Mouse (Mus musculus) R1 (cell line): ENCODE measurements around the gene Cdc42.

Experiments
- DNase-seq: peaks from one replicate; pipeline ENCODE4 v3.0.0-alpha.2; 2018; ENCODE audit warnings: low read depth, low spot score

The Cdc42 gene

DNA sequence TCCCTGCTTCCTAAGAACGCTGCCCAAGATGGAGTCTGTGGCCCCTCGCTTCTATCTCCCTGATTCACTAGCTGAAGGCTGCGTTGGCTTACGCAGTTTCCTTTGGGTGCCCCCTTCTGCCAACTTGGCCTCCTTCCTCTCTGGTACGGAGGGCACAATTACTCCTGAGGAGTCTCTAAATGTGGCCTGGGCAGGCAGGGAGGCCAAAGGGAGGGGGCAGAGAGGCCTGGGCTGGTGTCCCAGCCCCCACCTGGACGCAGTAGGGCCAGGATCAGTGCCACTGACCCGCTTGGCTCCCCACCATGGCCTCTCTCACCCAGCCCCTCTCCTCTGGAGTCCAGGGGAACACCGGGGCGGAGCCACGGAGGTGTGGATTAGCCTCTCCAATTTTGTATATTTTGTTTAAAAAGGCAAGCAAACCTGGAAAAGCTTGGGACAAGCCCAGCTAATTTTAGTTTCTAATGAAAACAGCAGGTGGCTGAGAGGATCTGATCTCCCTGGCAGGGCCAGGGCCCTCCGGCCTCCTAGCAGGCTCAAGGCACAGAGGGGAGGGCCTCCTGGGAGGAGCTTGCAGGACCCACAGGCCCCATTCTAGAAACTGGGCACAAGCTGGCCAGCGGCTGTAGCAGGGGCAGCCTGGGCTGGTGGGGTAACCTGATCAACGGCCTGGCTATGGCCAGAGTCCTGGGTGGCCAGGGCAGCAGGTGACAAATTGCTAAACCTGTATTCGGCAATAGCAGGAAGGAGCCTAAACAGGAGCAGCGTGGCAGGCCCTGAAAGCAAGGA lies 71.5 kb downstream of the Cdc42 start:
- no peak for DNase-seq

DNA sequence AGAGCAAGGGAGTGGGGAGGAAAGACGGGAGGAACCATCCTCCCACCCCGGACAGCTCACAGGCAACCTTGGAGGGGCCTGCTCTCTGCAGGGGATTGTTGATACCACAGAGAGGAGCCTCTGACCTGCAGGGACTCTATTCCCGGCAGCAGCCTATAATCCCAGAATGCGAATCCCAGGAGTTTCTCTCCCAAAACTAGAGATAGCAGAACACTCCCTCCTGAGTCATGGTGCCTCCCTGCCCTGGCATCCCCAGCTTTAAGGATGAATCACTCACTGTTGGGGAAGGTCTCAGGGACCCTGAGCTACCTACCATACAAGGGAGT lies 74.2 kb downstream of the Cdc42 start:
- no peak for DNase-seq

DNA sequence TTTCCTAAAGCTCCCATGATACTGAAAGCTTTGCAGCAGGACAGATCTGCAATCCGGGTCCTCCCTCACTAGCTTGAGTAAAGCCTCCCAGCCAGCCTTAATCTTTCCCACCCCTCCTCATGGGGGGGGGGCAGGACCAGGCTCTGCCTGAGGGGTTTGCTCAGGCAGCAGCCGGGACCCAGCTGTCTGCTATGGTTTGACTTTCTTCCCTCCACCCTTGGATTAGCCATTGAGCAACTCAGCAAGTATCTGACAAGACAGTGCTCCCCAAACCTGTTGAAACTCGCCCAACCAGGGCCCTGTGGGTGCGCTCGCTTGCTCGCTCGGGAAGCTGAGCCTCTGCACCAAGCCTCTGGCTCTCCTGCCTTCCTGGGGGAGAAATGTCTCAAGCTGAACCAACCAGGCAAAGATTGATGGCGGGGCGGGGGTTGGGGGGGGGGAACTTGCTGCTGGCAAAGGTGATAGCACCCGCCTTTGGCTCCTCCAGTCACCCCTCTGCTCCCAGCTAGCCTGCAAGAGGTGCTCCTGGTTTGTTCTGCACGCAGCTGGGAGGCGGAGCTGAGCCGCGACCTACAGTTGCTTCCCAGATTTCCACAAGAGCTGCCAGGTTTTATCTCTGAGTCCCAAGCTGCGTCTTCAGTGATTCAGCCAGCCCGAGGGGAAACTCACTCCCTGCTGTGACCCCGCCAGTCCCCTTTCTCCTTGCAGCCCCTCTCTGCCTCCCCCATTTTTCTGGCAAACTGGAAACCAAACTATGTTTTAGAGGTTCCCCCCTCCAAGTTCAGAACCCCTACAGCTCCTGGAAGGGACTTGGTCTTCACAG lies 74.7 kb downstream of the Cdc42 start:
- DNase-seq = no peak

DNA sequence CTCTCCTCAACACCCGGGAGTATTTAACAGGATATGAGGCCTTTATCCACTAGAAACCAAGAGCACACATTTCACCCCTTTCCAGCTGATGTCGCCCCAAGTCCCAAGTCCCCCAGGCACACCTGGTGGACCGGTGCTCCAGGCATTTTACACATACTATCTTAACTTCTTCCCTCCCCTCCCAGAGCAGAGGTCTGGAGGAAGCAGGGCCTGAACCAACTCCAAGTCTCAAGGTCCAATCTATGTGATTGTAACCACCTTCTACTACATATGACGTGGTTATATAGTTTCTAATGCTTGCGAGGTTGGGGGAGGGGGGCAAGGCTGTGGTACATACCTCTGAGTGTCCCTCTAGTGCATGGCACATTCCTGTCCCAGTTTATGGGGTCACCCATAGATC lies 75.4 kb downstream of the Cdc42 start:
- no peak for DNase-seq

DNA sequence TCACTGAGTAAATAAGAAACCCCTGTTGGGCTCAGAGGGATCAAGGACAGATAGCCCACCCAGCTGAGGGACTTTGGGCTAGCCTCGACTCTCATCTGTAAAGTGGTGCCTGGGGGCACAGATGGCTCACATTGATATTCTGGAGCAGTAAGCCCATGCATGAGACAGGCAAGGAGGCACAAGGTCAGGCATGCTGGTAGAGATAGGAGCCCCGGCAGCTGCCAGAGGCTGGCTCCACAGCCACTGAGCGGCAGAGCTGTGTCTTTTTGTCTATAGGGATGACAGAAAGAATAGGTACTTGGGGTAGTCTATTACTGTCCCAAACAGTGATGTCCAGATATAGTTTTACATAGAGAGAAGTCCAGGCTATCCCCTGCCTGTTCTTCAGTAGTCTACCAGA lies 76.2 kb downstream of the Cdc42 start:
- DNase-seq = no peak

DNA sequence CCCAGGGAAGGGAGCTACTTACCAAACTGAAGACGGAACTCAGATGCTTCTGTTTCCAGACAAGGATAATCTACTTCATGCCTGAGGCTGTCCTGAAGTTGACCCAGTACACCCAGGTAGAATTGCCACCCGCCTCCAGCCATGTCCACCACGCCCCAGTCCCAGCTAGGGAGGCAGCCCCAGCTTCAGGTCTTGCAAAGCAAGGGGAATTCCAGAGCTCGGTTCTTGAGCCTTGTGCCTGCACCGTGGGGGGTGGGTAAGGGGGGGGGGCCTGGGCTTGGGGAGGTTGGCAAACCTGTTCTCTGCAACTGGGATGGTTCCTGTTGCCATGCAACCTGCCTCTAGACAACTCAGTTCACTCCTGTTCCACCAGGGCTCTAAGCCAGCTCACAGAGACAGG lies 78.2 kb downstream of the Cdc42 start:
- peak; percentile 34 for DNase-seq

DNA sequence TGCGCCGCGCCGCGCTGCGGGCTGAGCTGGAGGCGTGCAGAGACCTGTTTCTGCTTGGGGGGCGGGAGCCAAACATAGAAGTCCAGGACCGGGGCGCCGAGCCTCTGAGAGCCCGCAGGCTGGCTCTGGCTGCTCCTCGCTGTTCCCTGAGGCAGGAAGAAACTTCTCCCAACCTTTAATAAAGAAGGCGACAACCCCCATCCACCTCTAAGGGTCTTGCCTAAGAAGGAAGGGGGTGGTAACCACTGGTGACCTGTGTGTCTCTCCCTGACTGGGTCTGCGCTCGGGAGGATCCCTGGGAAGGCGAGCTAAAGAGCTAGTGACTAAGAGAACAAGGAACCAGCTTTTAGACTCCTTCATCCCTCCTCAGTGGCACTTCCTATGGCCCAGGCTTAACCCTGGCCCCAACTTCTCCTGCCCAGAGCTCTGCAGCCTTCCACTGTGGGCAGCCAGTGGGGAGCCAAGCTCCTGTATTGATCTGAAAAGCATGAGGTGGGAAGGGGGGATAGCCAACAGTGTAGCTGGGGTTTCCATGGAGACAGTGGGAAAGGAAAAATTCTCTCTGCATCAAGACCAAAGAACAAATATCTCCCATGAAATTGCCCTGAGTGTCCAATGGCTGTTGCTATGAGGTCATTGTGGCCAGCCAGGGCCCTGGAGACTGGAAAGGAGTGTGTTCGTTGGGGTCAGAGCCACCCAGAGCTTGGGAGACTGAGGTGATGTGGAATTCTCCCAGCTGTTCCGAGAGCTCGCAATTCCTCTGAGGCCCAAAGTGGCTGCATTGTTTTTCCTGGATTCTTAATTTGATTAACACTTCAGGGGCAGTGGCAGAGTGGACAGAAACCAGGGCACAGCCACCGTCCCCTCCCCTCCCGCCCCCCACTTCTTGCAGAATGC lies 79.1 kb downstream of the Cdc42 start:
- peak; percentile 53 for DNase-seq

DNA sequence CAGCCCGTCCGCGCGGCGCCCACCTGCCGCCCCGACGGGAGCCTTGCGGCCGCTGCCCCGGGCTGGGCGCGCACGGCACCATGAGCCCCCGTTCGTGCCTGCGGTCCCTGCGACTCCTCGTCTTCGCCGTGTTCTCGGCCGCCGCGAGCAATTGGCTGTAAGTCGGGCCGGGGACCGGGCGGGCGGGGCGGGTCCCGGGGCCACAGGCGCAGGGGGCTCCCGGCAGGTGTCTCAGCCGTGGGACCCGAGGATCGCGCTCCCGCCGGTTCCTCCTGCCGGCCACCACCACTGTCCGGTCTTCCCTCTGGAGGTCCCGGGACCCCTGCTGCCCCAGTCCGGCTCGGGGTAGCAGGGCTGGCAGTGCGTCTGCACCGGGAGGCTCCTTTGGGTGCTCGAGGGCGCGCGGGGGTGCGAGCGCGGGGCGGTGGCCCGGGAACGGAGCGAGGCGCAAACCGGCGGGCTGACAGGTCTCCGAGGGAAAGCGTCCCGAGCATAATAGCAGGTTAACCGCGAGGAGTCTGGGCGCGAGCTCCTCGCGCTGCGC lies 79.8 kb downstream of the Cdc42 start:
- DNase-seq = peak; percentile 28

DNA sequence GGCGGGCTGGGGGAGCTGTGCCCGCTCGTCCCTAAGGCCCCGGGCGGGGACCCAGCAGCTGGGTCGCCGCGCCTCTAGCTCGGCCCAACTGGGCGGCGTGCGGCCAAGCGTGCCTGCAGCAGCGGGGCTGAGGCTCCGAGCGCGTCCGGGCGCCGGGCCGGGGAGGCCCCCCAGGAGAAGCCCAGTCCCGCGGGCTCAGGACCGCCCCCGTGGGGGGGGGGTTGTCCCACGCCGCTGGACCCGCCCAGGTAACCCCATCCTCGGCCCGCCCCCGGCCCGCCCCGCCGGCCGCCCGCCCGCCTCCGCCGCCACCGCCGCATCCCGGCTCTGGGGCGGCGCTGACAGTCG lies 80.4 kb downstream of the Cdc42 start, which contains the start of gene Wnt4:
Gene Wnt4, plus strand, starts transcription at position 324 of the 348 bp plus-strand sequence.
- DNase-seq = no peak

DNA sequence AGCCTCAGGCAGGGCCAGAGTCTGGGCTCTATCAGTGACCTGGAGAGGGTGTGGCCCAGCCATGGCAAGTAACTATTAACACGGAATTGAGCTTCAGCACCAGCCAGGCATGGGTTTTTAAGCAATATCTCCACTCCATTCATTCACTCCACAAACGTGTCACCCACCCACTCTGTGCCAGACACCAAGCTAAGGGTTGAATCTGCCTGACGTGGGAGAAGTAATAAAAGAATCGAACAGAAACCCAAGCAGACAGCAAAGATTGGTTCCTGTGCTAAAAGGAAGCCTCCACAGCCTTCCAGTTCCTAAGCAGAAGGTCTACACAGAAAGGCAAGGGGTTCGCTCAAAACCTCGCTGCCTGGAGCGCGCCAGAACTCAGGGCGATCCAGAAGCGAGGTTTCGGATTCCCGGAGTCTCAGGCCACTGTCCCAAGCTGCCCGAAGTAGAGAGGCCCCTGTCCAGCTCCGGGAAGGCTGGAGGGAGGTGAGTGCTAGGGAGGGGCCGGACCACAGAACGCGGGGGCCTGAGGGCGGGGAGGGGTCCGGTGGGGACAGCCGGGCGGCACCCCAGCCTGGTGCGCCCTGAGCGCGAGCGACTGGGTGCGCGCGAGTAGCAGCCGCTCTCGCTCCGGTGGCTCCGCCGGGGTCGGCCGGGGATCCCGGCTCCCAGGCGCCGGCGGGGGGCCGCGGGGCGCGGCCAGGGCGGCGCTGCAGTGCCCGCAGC lies 80.9 kb downstream of the Cdc42 start:
- DNase-seq = peak; percentile 46

DNA sequence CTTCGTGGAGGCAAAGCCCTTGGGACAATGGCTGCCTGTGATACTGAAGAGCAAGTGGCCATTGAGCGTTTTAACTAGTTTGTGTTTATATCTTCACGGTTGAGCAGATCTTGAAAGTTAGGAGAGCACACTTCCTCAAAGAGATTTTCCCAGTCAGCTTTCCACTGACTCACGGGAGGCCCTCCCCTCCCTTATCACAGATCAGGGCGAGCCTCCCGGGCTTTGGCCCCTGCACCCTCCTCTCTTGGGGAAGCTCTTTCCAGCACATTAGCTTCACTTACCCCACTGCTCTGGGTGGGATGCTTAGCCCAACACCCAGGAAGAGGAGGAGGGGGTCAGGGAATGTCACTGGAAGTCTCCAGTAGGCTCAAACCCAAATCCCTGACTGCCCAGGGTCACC lies 83.2 kb downstream of the Cdc42 start:
- DNase-seq = no peak

DNA sequence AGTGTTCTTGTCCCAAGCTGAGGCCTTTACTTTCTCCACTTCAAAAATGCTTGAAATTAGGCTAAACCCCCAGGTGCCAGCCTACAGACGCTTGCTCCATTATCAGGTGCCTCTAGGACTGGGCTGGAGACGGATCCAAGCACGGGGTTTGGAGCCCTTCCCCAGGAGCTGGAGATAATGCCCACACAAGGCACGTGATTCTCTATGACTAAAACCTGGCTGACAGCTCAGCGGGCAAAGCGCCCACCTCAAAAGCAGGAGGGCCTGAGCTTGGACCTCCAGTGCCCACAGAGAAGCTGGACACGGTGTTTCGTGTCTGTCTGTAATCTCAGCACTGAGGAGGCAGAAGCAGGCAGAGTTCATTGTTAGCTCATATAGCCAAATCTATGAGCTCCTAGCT lies 85.7 kb downstream of the Cdc42 start:
- no peak for DNase-seq
